Mouse (Mus musculus) liver, postnatal 0 days (tissue): ENCODE measurements at regions not wholly inside any gene's neighbourhood (a gene's known extent, or its start where the extent isn't known, plus 50 kb on each side); places are given as distances from the start of the nearest gene placed in this dataset.

Experiments used
- ATAC-seq: fragments of 200-750 bp; cut with Nextera tagmentation; 2 replicates; pipeline ENCODE4 v1.8.0; 2017; ENCODE audit warnings: mild to moderate bottlenecking, moderate library complexity
- DNase-seq: peaks from one replicate; pipeline ENCODE4 v3.0.0-alpha.2; 2016
- H3K27ac ChIP-seq: fragments of 300-500 bp; sonication (generic); 2 replicates; pipeline ENCODE4 v1.5.1; 2014; ENCODE audit warnings: antibody characterized with exemption, moderate library complexity, mild to moderate bottlenecking, low read depth
- H3K27me3 ChIP-seq: fragments of 300-500 bp; sonication (generic); 2 replicates; pipeline ENCODE4 v1.6.1; 2014; ENCODE audit warnings: low read length, control low read depth, mixed read lengths; ENCODE audit not compliant: insufficient read depth
- H3K36me3 ChIP-seq: fragments of 300-500 bp; sonication (generic); replicated peaks from 2 replicates; pipeline ENCODE4 v1.6.1; 2014; ENCODE audit warnings: mild to moderate bottlenecking, control low read depth, low read length, moderate library complexity, mixed read lengths; ENCODE audit not compliant: insufficient read depth
- H3K4me1 ChIP-seq: fragments of 300-500 bp; sonication (generic); 2 replicates; pipeline ENCODE4 v1.6.1; 2014; ENCODE audit warnings: antibody characterized with exemption, mild to moderate bottlenecking, control low read depth; ENCODE audit not compliant: insufficient read depth
- H3K4me2 ChIP-seq: fragments of 300-500 bp; sonication (generic); 2 replicates; pipeline ENCODE4 v1.6.1; 2014; ENCODE audit warnings: low read depth, mild to moderate bottlenecking, low read length, moderate library complexity, mixed read lengths
- H3K4me3 ChIP-seq: fragments of 300-500 bp; sonication (generic); 2 replicates; pipeline ENCODE4 v1.5.1; 2014; ENCODE audit warnings: low read depth, low read length
- H3K9ac ChIP-seq: fragments of 300-500 bp; sonication (generic); replicated peaks from 2 replicates; pipeline ENCODE4 v1.6.1; 2014; ENCODE audit warnings: mild to moderate bottlenecking, moderate library complexity
- H3K9me3 ChIP-seq: fragments of 300-500 bp; sonication (generic); 2 replicates; pipeline ENCODE4 v1.6.1; 2016; ENCODE audit warnings: mild to moderate bottlenecking, control low read depth, low read length, mixed read lengths
- CTCF ChIP-seq: sonication (generic); IDR thresholded peaks from 2 replicates; pipeline ENCODE4 v1.5.1; 2016; ENCODE audit warnings: antibody characterized with exemption, low read depth
- EP300 ChIP-seq: IDR thresholded peaks from 2 replicates; pipeline ENCODE4 v1.6.1; 2016; ENCODE audit warnings: antibody characterized with exemption, low read depth, mild to moderate bottlenecking
- WGBS: fragments of 180-500 bp; shearing (Covaris S2); extraction: QIAGEN DNeasy Blood & Tissue Kit; methylation state at CpG from one replicate; pipeline ENCODE4 v1.1.7; 2014; ENCODE audit not compliant: insufficient replicate concordance; 5-methylcytosine and 5-hydroxymethylcytosine counted together

DNA sequence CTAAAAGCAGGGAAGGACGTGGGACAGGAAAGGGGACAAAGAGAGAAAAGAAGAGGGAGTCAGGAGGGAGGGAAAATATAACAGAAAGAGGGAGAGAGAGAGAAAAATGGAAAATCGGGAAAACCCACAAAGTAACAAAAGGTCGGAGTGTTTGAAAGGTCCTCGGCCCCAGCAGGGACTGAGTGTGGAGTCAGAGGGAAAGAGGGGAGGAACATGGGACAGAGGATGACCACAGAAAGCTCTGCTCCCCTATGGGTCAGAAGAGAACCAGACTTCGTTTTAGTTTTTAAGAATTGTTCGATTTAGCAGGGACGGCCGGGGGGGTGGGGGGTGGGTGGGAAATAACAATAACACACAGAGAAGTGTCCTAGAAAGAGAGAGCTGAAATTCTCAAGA lies 283.7 kb downstream of the Ndfip2 start:
- 61% methylated on average over 8 of the region's 8 CpGs for WGBS
- ATAC-seq = no peak

DNA sequence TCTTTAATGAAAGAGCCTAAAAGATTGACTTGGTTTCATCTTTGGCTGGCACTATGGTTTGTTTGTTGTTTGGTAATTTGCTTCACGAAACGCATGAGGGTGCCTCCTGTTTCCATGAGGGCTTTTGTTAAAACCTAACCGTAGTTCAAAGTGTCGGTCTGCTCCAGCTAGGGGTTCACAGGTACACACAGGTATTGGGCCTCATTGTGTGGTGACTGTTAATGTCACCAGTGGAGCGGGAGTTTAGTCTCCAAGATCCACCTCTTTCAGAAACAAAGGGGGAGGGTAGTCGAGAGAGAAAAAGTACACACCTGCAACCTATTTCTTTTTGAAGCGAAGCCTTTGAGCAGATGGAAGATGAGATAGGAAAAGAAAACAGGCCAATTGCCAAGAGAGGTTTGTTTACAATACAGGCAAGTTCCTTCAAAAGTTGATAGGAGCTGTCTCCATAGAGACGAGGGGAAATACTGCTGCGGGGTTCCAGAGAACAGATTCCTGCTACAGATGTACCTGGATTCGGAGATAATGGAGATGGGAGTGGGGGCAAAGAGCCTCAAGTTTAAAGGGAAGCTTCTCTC lies 273.9 kb downstream of the Ndfip2 start:
- Histone ChIP-seq H3K4me2 (no peak overlapping the region), H3K9me3 (0 out of 2 replicates have a peak, but pooled peaks cover 3% of the 10 kb centered on the region), H3K27ac (no peak overlapping the region), H3K36me3 (no peaks in the 10 kb centered on the region), H3K4me3 (no peak overlapping the region), H3K9ac (no peak overlapping the region), H3K27me3 (no peaks in the 10 kb centered on the region), H3K4me1 (no peaks in the 10 kb centered on the region)
- TF ChIP-seq EP300 (no peak), CTCF (no peak)
- WGBS = 43% methylated on average over 10 of the region's 10 CpGs
- DNase-seq (no peak), ATAC-seq (no peak)

More for the DNA sequence above, 283.7 kb downstream of the Ndfip2 start:
- Histone ChIP-seq H3K4me2 (no peak overlapping the region), H3K27ac (no peak overlapping the region), H3K4me1 (no peaks in the 10 kb centered on the region), H3K27me3 (no peaks in the 10 kb centered on the region), H3K4me3 (no peak overlapping the region), H3K36me3 (no peaks in the 10 kb centered on the region), H3K9me3 (no peaks in the 10 kb centered on the region), H3K9ac (no peak overlapping the region)
- no peak for DNase-seq
- TF ChIP-seq CTCF (no peak), EP300 (no peak)

GRCm38 (mm10) chr14:105528107-105528506 lies 269.7 kb downstream of the Ndfip2 start:
- ATAC-seq = no peak
- 79% methylated on average over 6 of the region's 6 CpGs for WGBS
- Histone ChIP-seq H3K4me2 (no peak overlapping the region), H3K4me1 (no peaks in the 10 kb centered on the region), H3K36me3 (no peaks in the 10 kb centered on the region), H3K27me3 (no peaks in the 10 kb centered on the region), H3K27ac (no peak overlapping the region), H3K9ac (no peak overlapping the region), H3K9me3 (no peaks in the 10 kb centered on the region), H3K4me3 (no peak overlapping the region)
- DNase-seq = no peak
- no peak for TF ChIP-seq CTCF
- TF ChIP-seq EP300 = no peak

GRCm38 (mm10) chr14:105523849-105524248 lies 265.5 kb downstream of the Ndfip2 start:
- Histone ChIP-seq H3K27me3 (no peaks in the 10 kb centered on the region), H3K4me1 (no peaks in the 10 kb centered on the region), H3K9ac (no peak overlapping the region), H3K4me3 (no peak overlapping the region), H3K36me3 (no peaks in the 10 kb centered on the region), H3K27ac (no peak overlapping the region), H3K4me2 (no peak overlapping the region), H3K9me3 (no peaks in the 10 kb centered on the region)
- TF ChIP-seq EP300 (no peak), CTCF (no peak)
- ATAC-seq (no peak), DNase-seq (no peak)
- WGBS = 84% methylated on average over 4 of the region's 4 CpGs

DNA sequence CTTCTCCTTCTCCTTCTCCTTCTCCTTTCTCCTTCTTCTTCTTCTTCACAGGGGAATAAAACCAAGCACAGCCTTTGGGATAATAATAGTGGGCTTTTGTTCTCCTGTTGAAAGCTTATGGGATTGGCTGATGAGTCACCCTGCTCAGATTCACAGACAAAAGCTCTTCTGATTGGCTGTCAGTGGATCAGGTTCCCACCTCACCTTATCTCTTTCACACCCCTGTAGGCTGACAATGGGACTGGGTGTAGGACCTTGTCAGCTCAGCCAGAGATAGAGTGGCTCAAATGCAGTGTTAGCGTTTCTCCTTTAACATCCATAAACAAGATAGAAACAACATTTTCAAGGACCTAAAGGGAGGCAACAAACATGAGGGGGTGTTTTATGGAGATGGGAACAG lies 263.9 kb downstream of the Ndfip2 start:
- ATAC-seq (no peak), DNase-seq (no peak)
- Histone ChIP-seq H3K9me3 (no peaks in the 10 kb centered on the region), H3K27ac (no peak overlapping the region), H3K4me1 (no peaks in the 10 kb centered on the region), H3K4me2 (no peak overlapping the region), H3K9ac (no peak overlapping the region), H3K4me3 (no peak overlapping the region), H3K36me3 (no peaks in the 10 kb centered on the region), H3K27me3 (no peaks in the 10 kb centered on the region)
- 45% methylated on average over 1 of the region's 1 CpGs for WGBS
- TF ChIP-seq CTCF = no peak
- TF ChIP-seq EP300 = no peak

DNA sequence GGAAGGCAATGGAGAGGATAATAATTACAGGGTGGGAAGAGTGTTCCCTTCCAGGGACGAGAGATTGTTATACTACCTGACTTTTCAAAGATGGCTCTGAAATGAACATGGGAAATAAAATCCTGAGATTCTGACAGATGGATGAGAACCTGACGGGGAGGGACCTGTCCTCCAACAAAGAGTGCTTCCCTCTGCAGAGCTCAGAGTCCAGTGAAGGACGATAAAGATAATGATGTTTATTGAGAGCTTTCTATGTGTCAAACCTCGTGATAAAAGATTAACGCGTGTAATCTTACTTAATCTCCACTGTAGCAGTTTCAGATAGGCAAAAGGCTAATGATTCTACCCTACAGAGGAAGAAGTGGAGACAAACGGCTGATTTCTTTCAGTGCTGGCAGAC lies 260.3 kb downstream of the Ndfip2 start:
- H3K9ac ChIP-seq = no peak overlapping the region
- DNase-seq (no peak), ATAC-seq (no peak)
- H3K4me2 ChIP-seq = no peak overlapping the region
- no peaks in the 10 kb centered on the region for H3K27me3 ChIP-seq
- H3K9me3 ChIP-seq = no peaks in the 10 kb centered on the region
- TF ChIP-seq EP300 (no peak), CTCF (no peak)
- H3K27ac ChIP-seq = no peak overlapping the region
- no peaks in the 10 kb centered on the region for H3K4me1 ChIP-seq
- WGBS = 49% methylated on average over 7 of the region's 7 CpGs
- H3K36me3 ChIP-seq = no peaks in the 10 kb centered on the region
- H3K4me3 ChIP-seq = no peak overlapping the region

DNA sequence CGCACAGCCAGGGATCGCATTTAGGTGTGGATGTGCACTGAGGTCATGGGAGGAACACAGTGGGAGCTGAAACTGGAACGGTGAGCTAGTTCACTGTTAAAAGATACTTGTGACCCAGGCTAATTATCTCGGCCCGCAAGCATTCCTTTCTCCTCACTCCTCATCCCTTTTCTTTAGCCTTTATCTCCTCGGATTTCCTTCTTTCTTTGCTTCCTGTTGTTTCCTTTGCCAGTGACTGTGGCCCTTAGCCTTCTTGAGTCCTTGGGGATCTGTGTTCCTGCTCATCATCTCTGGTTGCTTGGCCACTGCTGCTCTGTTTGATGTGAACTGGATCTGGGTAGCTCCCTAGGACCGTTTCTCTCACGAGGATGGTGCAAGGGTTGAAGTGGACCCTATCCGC lies 256.0 kb downstream of the Ndfip2 start:
- Histone ChIP-seq H3K27ac (no peak overlapping the region), H3K27me3 (no peaks in the 10 kb centered on the region), H3K4me3 (no peak overlapping the region), H3K4me2 (no peak overlapping the region), H3K9me3 (no peaks in the 10 kb centered on the region), H3K4me1 (no peaks in the 10 kb centered on the region), H3K9ac (no peak overlapping the region), H3K36me3 (no peaks in the 10 kb centered on the region)
- ATAC-seq (no peak), DNase-seq (no peak)
- TF ChIP-seq CTCF (no peak), EP300 (no peak)
- 60% methylated on average over 9 of the region's 9 CpGs for WGBS
